Mouse (Mus musculus): ENCODE data around the gene Otop2. TPM values are rescaled to one million over a fixed set of nuclear protein-coding genes. Genes with fewer than 3 reads are reported as not detected.
A peak's percentile ranks its signal among the peaks of the same experiment; 100 is the strongest.

The Otop2 gene
- polyA plus RNA-seq, 1 experiment: not detected

GRCm38 (mm10) chr11:115267958-115268357 is 39.0 kb upstream of the Otop2 start:
- TF ChIP-seq CTCF (IDR thresholded peaks at IDR 0.05; ENCODE audit: borderline replicate concordance, insufficient read depth, low read length) (no peak), POLR2A (IDR thresholded peaks at IDR 0.05; ENCODE audit: low read depth, low read length) (no peak)
- H3K4me1 ChIP-seq (ENCODE audit: control insufficient read depth, insufficient read depth, low read length): no peaks in the 10 kb centered on the region
- H3K4me3 ChIP-seq (ENCODE audit: insufficient read depth, low read length): no peak overlapping the region
- H3K27ac ChIP-seq (ENCODE audit: insufficient read depth, low read length): no peak overlapping the region

- H3K27ac ChIP-seq (ENCODE audit: insufficient read depth, low read length): no peak overlapping the region
- no peaks in the 10 kb centered on the region for H3K4me1 ChIP-seq (ENCODE audit: control insufficient read depth, insufficient read depth, low read length)
- TF ChIP-seq CTCF (IDR thresholded peaks at IDR 0.05; ENCODE audit: borderline replicate concordance, insufficient read depth, low read length) (no peak), POLR2A (IDR thresholded peaks at IDR 0.05; ENCODE audit: low read depth, low read length) (no peak)
- H3K4me3 ChIP-seq (ENCODE audit: insufficient read depth, low read length): no peak overlapping the region
Measured at GRCm38 (mm10) chr11:115269330-115270066, 37.5 kb upstream of the Otop2 start.

- no peak for TF ChIP-seq POLR2A (IDR thresholded peaks at IDR 0.05; ENCODE audit: low read depth, low read length)
- TF ChIP-seq CTCF (IDR thresholded peaks at IDR 0.05; ENCODE audit: borderline replicate concordance, insufficient read depth, low read length): peak; percentile 68; the same call in 1 of the 2 replicates
- no peaks in the 10 kb centered on the region for H3K4me1 ChIP-seq (ENCODE audit: control insufficient read depth, insufficient read depth, low read length)
- no peak overlapping the region for H3K27ac ChIP-seq (ENCODE audit: insufficient read depth, low read length)
- no peak overlapping the region for H3K4me3 ChIP-seq (ENCODE audit: insufficient read depth, low read length)
Measured at GRCm38 (mm10) chr11:115270148-115270861, 36.7 kb upstream of the Otop2 start.

- no peaks in the 10 kb centered on the region for H3K4me1 ChIP-seq (ENCODE audit: control insufficient read depth, insufficient read depth, low read length)
- no peak overlapping the region for H3K27ac ChIP-seq (ENCODE audit: insufficient read depth, low read length)
- H3K4me3 ChIP-seq (ENCODE audit: insufficient read depth, low read length): no peak overlapping the region
- TF ChIP-seq POLR2A (IDR thresholded peaks at IDR 0.05; ENCODE audit: low read depth, low read length): no peak
- TF ChIP-seq CTCF (IDR thresholded peaks at IDR 0.05; ENCODE audit: borderline replicate concordance, insufficient read depth, low read length): no peak
Measured at GRCm38 (mm10) chr11:115271052-115271451, 35.9 kb upstream of the Otop2 start.

- Histone ChIP-seq H3K27ac (ENCODE audit: insufficient read depth, low read length) (no peak overlapping the region), H3K4me1 (ENCODE audit: control insufficient read depth, insufficient read depth, low read length) (no peaks in the 10 kb centered on the region), H3K4me3 (ENCODE audit: insufficient read depth, low read length) (no peak overlapping the region)
- TF ChIP-seq POLR2A (IDR thresholded peaks at IDR 0.05; ENCODE audit: low read depth, low read length) (no peak), CTCF (IDR thresholded peaks at IDR 0.05; ENCODE audit: borderline replicate concordance, insufficient read depth, low read length) (no peak)
Measured at GRCm38 (mm10) chr11:115271481-115271880, 35.5 kb upstream of the Otop2 start.

- no peaks in the 10 kb centered on the region for H3K4me1 ChIP-seq (ENCODE audit: control insufficient read depth, insufficient read depth, low read length)
- no peak overlapping the region for H3K27ac ChIP-seq (ENCODE audit: insufficient read depth, low read length)
- TF ChIP-seq POLR2A (IDR thresholded peaks at IDR 0.05; ENCODE audit: low read depth, low read length) (no peak), CTCF (IDR thresholded peaks at IDR 0.05; ENCODE audit: borderline replicate concordance, insufficient read depth, low read length) (no peak)
- H3K4me3 ChIP-seq (ENCODE audit: insufficient read depth, low read length): no peak overlapping the region
Measured at GRCm38 (mm10) chr11:115272894-115273498, 34.0 kb upstream of the Otop2 start.

- Histone ChIP-seq H3K4me1 (ENCODE audit: control insufficient read depth, insufficient read depth, low read length) (no peaks in the 10 kb centered on the region), H3K27ac (ENCODE audit: insufficient read depth, low read length) (no peak overlapping the region), H3K4me3 (ENCODE audit: insufficient read depth, low read length) (no peak overlapping the region)
- TF ChIP-seq CTCF (IDR thresholded peaks at IDR 0.05; ENCODE audit: borderline replicate concordance, insufficient read depth, low read length) (no peak), POLR2A (IDR thresholded peaks at IDR 0.05; ENCODE audit: low read depth, low read length) (no peak)
Measured at GRCm38 (mm10) chr11:115273735-115274134, 33.2 kb upstream of the Otop2 start.

- Histone ChIP-seq H3K27ac (ENCODE audit: insufficient read depth, low read length) (no peak overlapping the region), H3K4me1 (ENCODE audit: control insufficient read depth, insufficient read depth, low read length) (no peaks in the 10 kb centered on the region), H3K4me3 (ENCODE audit: insufficient read depth, low read length) (no peak overlapping the region)
- TF ChIP-seq CTCF (IDR thresholded peaks at IDR 0.05; ENCODE audit: borderline replicate concordance, insufficient read depth, low read length) (no peak), POLR2A (IDR thresholded peaks at IDR 0.05; ENCODE audit: low read depth, low read length) (no peak)
Measured at GRCm38 (mm10) chr11:115274178-115274577, 32.8 kb upstream of the Otop2 start.

GRCm38 (mm10) chr11:115274771-115275170 is 32.2 kb upstream of the Otop2 start:
- Histone ChIP-seq H3K4me3 (ENCODE audit: insufficient read depth, low read length) (no peak overlapping the region), H3K4me1 (ENCODE audit: control insufficient read depth, insufficient read depth, low read length) (no peaks in the 10 kb centered on the region), H3K27ac (ENCODE audit: insufficient read depth, low read length) (no peak overlapping the region)
- TF ChIP-seq POLR2A (IDR thresholded peaks at IDR 0.05; ENCODE audit: low read depth, low read length) (no peak), CTCF (IDR thresholded peaks at IDR 0.05; ENCODE audit: borderline replicate concordance, insufficient read depth, low read length) (no peak)

- Histone ChIP-seq H3K27ac (ENCODE audit: insufficient read depth, low read length) (no peak overlapping the region), H3K4me1 (ENCODE audit: control insufficient read depth, insufficient read depth, low read length) (no peaks in the 10 kb centered on the region), H3K4me3 (ENCODE audit: insufficient read depth, low read length) (no peak overlapping the region)
- no peak for TF ChIP-seq POLR2A (IDR thresholded peaks at IDR 0.05; ENCODE audit: low read depth, low read length)
- TF ChIP-seq CTCF (IDR thresholded peaks at IDR 0.05; ENCODE audit: borderline replicate concordance, insufficient read depth, low read length): no peak
Measured at GRCm38 (mm10) chr11:115275509-115275908, 31.5 kb upstream of the Otop2 start.
